Mouse (Mus musculus) CH12.LX (cell line): ENCODE results near the gene Pfkfb4. TPM values are rescaled to one million over a fixed set of nuclear protein-coding genes. Genes with fewer than 3 reads are reported as not detected.

Source experiments
- DNase-seq: peaks from one replicate; pipeline ENCODE4 v3.0.0-alpha.2; 2013; ENCODE audit errors: extremely low read depth
- H3K27ac ChIP-seq: 2 replicates; pipeline ENCODE4 v1.5.1; 2012; ENCODE audit warnings: low read depth, mild to moderate bottlenecking, control low read depth, moderate library complexity; ENCODE audit not compliant: insufficient read depth
- H3K27me3 ChIP-seq: replicated peaks from 2 replicates; pipeline ENCODE3; 2012; ENCODE audit warnings: inconsistent platforms
- H3K36me3 ChIP-seq, 2 experiments: replicated peaks in 1 of 2; 2 replicates each; pipeline versions ENCODE3 to v1.6.1; 2012; ENCODE audit warnings: inconsistent platforms in 1 of 2, low read length in 1 of 2, mild to moderate bottlenecking in 1 of 2, mixed read lengths in 1 of 2, moderate library complexity in 1 of 2; ENCODE audit not compliant: control insufficient read depth in 1 of 2, insufficient read depth in 1 of 2
- H3K4me1 ChIP-seq, 2 experiments: 2 replicates each; pipeline ENCODE4 v1.6.1; 2012; ENCODE audit warnings: inconsistent platforms in 1 of 2, moderate library complexity in 1 of 2; ENCODE audit not compliant: insufficient read depth in 2 of 2, control insufficient read depth in 1 of 2
- H3K4me2 ChIP-seq: 2 replicates; pipeline ENCODE4 v1.6.1; 2012; ENCODE audit warnings: low read depth, mild to moderate bottlenecking, control low read depth; ENCODE audit not compliant: poor library complexity, insufficient read depth, severe bottlenecking
- H3K4me3 ChIP-seq, 3 experiments: fragments of 150-350 bp in 1 of 3; sonication (generic) in 1 of 3; replicated peaks in 1 of 3; 2 replicates each; pipeline versions ENCODE3 to v1.5.1; 2011 to 2012; ENCODE audit warnings: low read depth in 2 of 3, low read length in 2 of 3, mild to moderate bottlenecking in 2 of 3, moderate library complexity in 2 of 3, control low read depth in 1 of 3, improper control_type of control experiment in 1 of 3, inconsistent platforms in 1 of 3, mixed read lengths in 1 of 3; ENCODE audit not compliant: poor library complexity in 1 of 3
- H3K79me2 ChIP-seq: replicated peaks from 2 replicates; pipeline ENCODE4 v1.6.1; 2012; ENCODE audit warnings: mild to moderate bottlenecking, moderate library complexity; ENCODE audit not compliant: control insufficient read depth, poor library complexity, insufficient read depth, severe bottlenecking; ENCODE audit errors: extremely low read depth
- H3K9ac ChIP-seq: 2 replicates; pipeline ENCODE4 v1.6.1; 2012; ENCODE audit warnings: low read depth, mild to moderate bottlenecking, control low read depth, moderate library complexity; ENCODE audit not compliant: insufficient read depth
- H3K9me3 ChIP-seq: replicated peaks from 2 replicates; pipeline ENCODE3; 2012; ENCODE audit warnings: low read length, inconsistent platforms, mixed read lengths
- CHD1 ChIP-seq: IDR thresholded peaks from 2 replicates; pipeline ENCODE4 v1.6.1; 2012; ENCODE audit warnings: low read depth, low read length, improper control_type of control experiment, inconsistent platforms
- CHD2 ChIP-seq: IDR thresholded peaks from 2 replicates; pipeline ENCODE4 v1.6.1; 2011; ENCODE audit warnings: low read length, improper control_type of control experiment
- CTCF ChIP-seq, 2 experiments: IDR thresholded peaks in 1 of 2; conservative IDR thresholded peaks in 1 of 2; 2 replicates each; pipeline ENCODE4 v1.5.1; 2011 to 2012; ENCODE audit warnings: low read depth in 2 of 2, low read length in 2 of 2, improper control_type of control experiment in 1 of 2, inconsistent platforms in 1 of 2, mild to moderate bottlenecking in 1 of 2, moderate library complexity in 1 of 2
- E2F4 ChIP-seq: IDR thresholded peaks from 2 replicates; pipeline ENCODE4 v1.6.1; 2011; ENCODE audit warnings: low read depth, low read length, improper control_type of control experiment; ENCODE audit not compliant: insufficient replicate concordance
- ELF1 ChIP-seq: IDR thresholded peaks from 2 replicates; pipeline ENCODE4 v1.6.1; 2014; ENCODE audit warnings: low read depth, mild to moderate bottlenecking, inconsistent platforms, low read length, improper control_type of control experiment
- GABPA ChIP-seq: IDR thresholded peaks from 2 replicates; pipeline ENCODE4 v1.6.1; 2012; ENCODE audit warnings: low read depth, low read length, improper control_type of control experiment, inconsistent platforms; ENCODE audit not compliant: insufficient replicate concordance
- JUN ChIP-seq: IDR thresholded peaks from 2 replicates; pipeline ENCODE4 v1.6.1; 2011; ENCODE audit warnings: low read depth, mild to moderate bottlenecking, low read length, improper control_type of control experiment, moderate library complexity; ENCODE audit not compliant: insufficient read depth
- JUND ChIP-seq: conservative IDR thresholded peaks from 2 replicates; pipeline ENCODE4 v1.6.1; 2011; ENCODE audit warnings: low read depth, low read length, improper control_type of control experiment
- MAZ ChIP-seq: IDR thresholded peaks from 2 replicates; pipeline ENCODE4 v1.6.1; 2012; ENCODE audit warnings: low read depth, mild to moderate bottlenecking, inconsistent platforms, low read length, improper control_type of control experiment, moderate library complexity
- SIN3A ChIP-seq: IDR thresholded peaks from 2 replicates; pipeline ENCODE4 v1.6.1; 2012; ENCODE audit warnings: low read length, improper control_type of control experiment, inconsistent platforms
- TBP ChIP-seq: conservative IDR thresholded peaks from 2 replicates; pipeline ENCODE4 v1.6.1; 2011; ENCODE audit warnings: low read depth, low read length, improper control_type of control experiment
- UBTF ChIP-seq: IDR thresholded peaks from 2 replicates; pipeline ENCODE4 v1.6.1; 2012; ENCODE audit warnings: low read depth, mild to moderate bottlenecking, inconsistent platforms, low read length, improper control_type of control experiment, moderate library complexity
- ZC3H11A ChIP-seq: IDR thresholded peaks from 2 replicates; pipeline ENCODE4 v1.6.1; 2012; ENCODE audit warnings: low read depth, mild to moderate bottlenecking, inconsistent platforms, low read length, improper control_type of control experiment
- ZKSCAN1 ChIP-seq: IDR thresholded peaks from 2 replicates; pipeline ENCODE4 v1.6.1; 2012; ENCODE audit warnings: low read depth, inconsistent platforms, low read length, improper control_type of control experiment, borderline replicate concordance
- dilution Hi-C: fragments of 300-500 bp; cut with MboI; formaldehyde crosslinking; loops from 2 replicates; pipeline ENCODE4 v1.14.3; 2020; ENCODE audit warnings: low sequenced_read_pairs; ENCODE audit not compliant: extremely low pct_unique_long_range_greater_than_20kb, extremely low pct_ligation_motif_present
- in situ Hi-C: fragments of 300-500 bp; cut with MboI; formaldehyde crosslinking; loops from 3 replicates; pipeline ENCODE4 v1.14.3; 2019; ENCODE audit warnings: low sequenced_read_pairs, low pct_ligation_motif_present, low pct_unique_long_range_greater_than_20kb, mixed read lengths
- polyA plus RNA-seq: library from polyadenylated mRNA; unstranded; fragments of >175 nt; gene quantifications from 2 replicates; pipeline ENCODE4 v1.2.1, GENCODE M21; 2012; ENCODE audit warnings: low read depth; ENCODE audit not compliant: insufficient read length
- total RNA-seq, 2 experiments: library from RNA; depleted of rRNA; stranded (reverse); fragments of 300-350 nt in 1 of 2; fragments of >200 nt in 1 of 2; gene quantifications; 2 replicates each; pipeline ENCODE4 v1.2.3; 2012 to 2014

Gene Pfkfb4
- total and polyA plus RNA-seq, 3 experiments, result 5.1 to 6.7 (median 5.9) TPM

DNA sequence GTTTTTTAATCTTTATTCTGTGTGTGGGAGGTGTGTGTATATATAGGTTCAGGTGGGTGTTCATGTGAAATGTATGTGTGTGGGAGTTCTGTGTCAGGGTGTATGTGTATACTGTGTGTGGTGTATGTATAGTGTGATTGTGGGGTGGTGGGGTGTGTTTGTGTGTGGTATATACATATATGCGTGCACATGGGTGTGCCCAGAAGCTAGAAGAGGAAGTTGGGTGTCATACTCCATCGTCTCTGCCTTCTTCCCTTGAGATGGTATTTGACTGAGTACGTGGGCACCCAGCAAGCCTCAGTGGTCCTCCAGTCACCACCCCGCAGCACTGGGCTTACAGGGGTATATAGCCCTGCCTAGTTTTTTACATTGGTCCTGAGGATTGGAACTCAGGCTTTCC lies 29.9 kb downstream of the Pfkfb4 start:
- Histone ChIP-seq H3K27me3 (no peaks in the 10 kb centered on the region), H3K4me1 (peaks cover 0 to 3% of the 10 kb centered on the region in 2 experiments; a peak in 1 of 4 replicates), H3K27ac (no peak overlapping the region), H3K4me2 (no peak overlapping the region), H3K79me2 (no peaks in the 10 kb centered on the region), H3K36me3 (peaks cover 0 to 32% of the 10 kb centered on the region in 2 experiments), H3K4me3 (no peak overlapping the region), H3K9me3 (no peaks in the 10 kb centered on the region), H3K9ac (no peak overlapping the region)
- in situ Hi-C loops, result no loop called here
- no peak for DNase-seq
- dilution Hi-C loops, result no loop called here
- TF ChIP-seq E2F4 (no peak), ZKSCAN1 (no peak), GABPA (no peak), TBP (no peak), SIN3A (no peak)

DNA sequence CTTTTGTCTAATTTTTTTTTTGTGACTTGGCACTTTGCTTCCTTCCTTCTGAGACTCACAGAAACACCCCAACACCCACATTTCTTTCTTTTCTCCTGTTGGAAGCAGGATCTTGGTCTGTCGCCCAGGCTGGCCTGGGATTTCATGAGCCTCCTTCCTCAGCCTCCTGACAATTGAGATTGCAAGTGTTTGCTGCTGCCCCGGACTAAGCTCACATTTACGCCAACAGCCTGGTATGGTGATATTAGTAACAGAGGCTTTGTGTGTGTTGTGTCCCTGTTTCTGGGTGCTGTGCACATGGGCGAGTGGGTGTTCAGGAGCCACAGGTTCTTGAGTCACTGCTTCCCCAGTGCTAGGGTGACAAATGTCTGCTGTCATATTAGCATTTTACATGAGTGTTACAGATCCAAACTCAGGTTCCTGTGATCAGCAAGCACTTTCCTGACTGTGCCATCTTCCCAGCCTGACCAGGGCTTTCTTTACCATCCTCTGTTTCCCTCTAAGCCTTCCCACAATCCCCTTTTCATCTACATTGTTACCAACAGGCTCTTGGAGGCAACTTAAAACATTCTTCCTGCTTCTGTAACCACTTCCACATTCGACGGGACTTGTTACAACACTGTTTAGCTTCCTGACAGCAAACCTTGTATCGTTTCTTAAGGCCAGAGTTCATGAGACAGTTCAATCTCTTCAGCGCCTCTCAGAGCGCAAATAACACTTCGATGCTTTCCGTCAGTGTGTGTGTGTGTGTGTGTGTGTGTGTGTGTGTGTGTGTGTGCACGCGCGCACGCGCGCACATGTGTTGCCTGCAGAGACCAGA lies 31.5 kb downstream of the Pfkfb4 start:
- no peak for DNase-seq
- dilution Hi-C loops, result no loop called here
- Histone ChIP-seq H3K27me3 (no peaks in the 10 kb centered on the region), H3K9me3 (no peaks in the 10 kb centered on the region), H3K79me2 (no peaks in the 10 kb centered on the region), H3K36me3 (peaks cover 0 to 37% of the 10 kb centered on the region in 2 experiments), H3K9ac (no peak overlapping the region), H3K27ac (no peak overlapping the region), H3K4me3 (no peak overlapping the region), H3K4me1 (peaks cover 0 to 3% of the 10 kb centered on the region in 2 experiments; a peak in 1 of 4 replicates), H3K4me2 (no peak overlapping the region)
- in situ Hi-C loops, result no loop called here
- TF ChIP-seq JUND (no peak), UBTF (no peak), TBP (no peak), CTCF (conservative IDR thresholded peaks at IDR 0.05 in 1 of 2, IDR thresholded peaks at IDR 0.05 in 1 of 2; ENCODE audit: low read depth in 2 of 2, low read length in 2 of 2) (no peak), ZC3H11A (no peak), ELF1 (no peak), CHD1 (no peak), JUN (no peak), CHD2 (no peak), ZKSCAN1 (no peak), MAZ (no peak)
